Mouse (Mus musculus): ENCODE results near the gene Sh3d21. TPM values are rescaled to one million over a fixed set of nuclear protein-coding genes. Genes with fewer than 3 reads are reported as not detected.

The Sh3d21 gene
- total and polyA plus RNA-seq, 3 experiments = 0.31 to 1.3 TPM; not detected in 1

DNA sequence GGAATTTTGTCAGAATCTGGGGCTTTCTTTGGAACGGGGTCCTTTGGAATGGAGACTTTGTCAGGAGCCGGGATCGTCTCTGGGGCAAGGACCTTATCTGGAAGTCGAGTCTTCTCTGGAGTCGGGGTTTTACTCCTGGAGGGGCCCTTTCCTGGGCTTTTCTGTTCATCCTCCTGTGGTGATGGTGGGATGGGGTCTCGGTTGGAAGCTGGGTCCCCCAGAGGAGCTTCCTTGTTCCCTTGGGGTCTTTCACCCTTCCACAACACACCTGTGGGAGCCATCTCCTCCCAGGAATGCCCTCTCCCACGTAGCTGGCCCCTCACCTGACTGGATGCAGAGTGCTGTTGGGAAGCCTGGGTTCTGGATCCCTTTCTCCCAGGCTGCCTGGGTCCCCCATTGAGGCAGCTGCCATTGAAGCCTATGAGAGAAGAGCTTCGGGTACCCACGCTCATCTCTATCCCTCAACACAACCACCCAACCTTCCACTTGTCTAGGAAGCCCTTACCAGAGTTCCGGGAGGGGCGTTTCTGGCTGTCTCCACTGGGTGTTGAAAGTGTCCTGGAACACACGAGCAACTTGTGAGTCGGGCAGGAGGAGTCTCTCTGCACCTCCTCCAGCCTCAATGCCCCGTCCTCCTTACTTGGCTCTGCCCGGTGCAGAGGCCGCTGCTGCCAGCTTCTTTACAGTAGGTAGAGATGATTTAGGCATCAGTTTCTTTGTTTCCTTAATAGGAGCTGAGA, 11.4 kb downstream of the Sh3d21 start:
- H3K9ac ChIP-seq (ENCODE audit: control insufficient read depth, low read depth, low read length, poor library complexity, severe bottlenecking) = no peak overlapping the region
- H3K27me3 ChIP-seq (ENCODE audit: control insufficient read depth in 1 of 2, insufficient read depth in 2 of 2, low read length in 2 of 2) = no peaks in the 10 kb centered on the region
- peaks cover 0 to 7% of the 10 kb centered on the region in 2 experiments; a peak in 2 of 4 replicates for H3K4me1 ChIP-seq (ENCODE audit: control insufficient read depth in 1 of 2, insufficient read depth in 2 of 2, low read length in 2 of 2)
- no peaks in the 10 kb centered on the region for H3K79me2 ChIP-seq (ENCODE audit: control insufficient read depth, insufficient read depth, low read length, poor library complexity)
- no peaks in the 10 kb centered on the region for H3K9me3 ChIP-seq (replicated peaks; ENCODE audit: insufficient read depth, low read length)
- no peak for DNase-seq (ENCODE audit: low read depth, low spot score)
- TF ChIP-seq MYB (IDR thresholded peaks at IDR 0.05; ENCODE audit: low read depth, low read length) (no peak), GABPA (IDR thresholded peaks at IDR 0.05; ENCODE audit: low read depth, low read length) (no peak), ZNF384 (IDR thresholded peaks at IDR 0.05; ENCODE audit: low read depth, low read length) (no peak), POLR2AphosphoS2 (IDR thresholded peaks at IDR 0.05; ENCODE audit: low read length) (no peak), GATA1 (IDR thresholded peaks at IDR 0.05; ENCODE audit: low read depth, low read length) (no peak), E2F4 (IDR thresholded peaks at IDR 0.05; ENCODE audit: borderline replicate concordance, low read depth, low read length) (no peak), RCOR1 (IDR thresholded peaks at IDR 0.05; ENCODE audit: low read depth, low read length) (no peak), POLR2AphosphoS5 (IDR thresholded peaks at IDR 0.05; ENCODE audit: borderline replicate concordance, low read depth, low read length) (no peak), MAFK (IDR thresholded peaks at IDR 0.05; ENCODE audit: borderline replicate concordance, low read depth, low read length) (no peak), JUND (IDR thresholded peaks at IDR 0.05; ENCODE audit: low read depth, low read length) (no peak), SMC3 (IDR thresholded peaks at IDR 0.05; ENCODE audit: low read depth, low read length) (no peak), MYC (IDR thresholded peaks at IDR 0.05; ENCODE audit: low read depth, low read length) (no peak), MAZ (IDR thresholded peaks at IDR 0.05; ENCODE audit: low read depth, low read length) (no peak), MXI1 (IDR thresholded peaks at IDR 0.05; ENCODE audit: low read depth, low read length) (no peak), TBP (IDR thresholded peaks at IDR 0.05; ENCODE audit: low read depth, low read length) (no peak), ZKSCAN1 (IDR thresholded peaks at IDR 0.05; ENCODE audit: low read depth, low read length) (no peak), CHD2 (IDR thresholded peaks at IDR 0.05; ENCODE audit: low read length) (no peak)
- no peaks in the 10 kb centered on the region for H3K36me3 ChIP-seq (ENCODE audit: control insufficient read depth in 1 of 2, insufficient read depth in 2 of 2, low read length in 2 of 2)
- no peak overlapping the region for H3K4me3 ChIP-seq (ENCODE audit: control insufficient read depth in 1 of 2, insufficient read depth in 1 of 2, low read depth in 2 of 2, low read length in 2 of 2)
- no peak overlapping the region for H3K27ac ChIP-seq (ENCODE audit: control insufficient read depth, low read depth, low read length)

GRCm38 (mm10) chr4:126150949-126151320, 12.4 kb downstream of the Sh3d21 start:
- H3K4me1 ChIP-seq (ENCODE audit: control insufficient read depth in 1 of 2, insufficient read depth in 2 of 2, low read length in 2 of 2) = peaks cover 0 to 7% of the 10 kb centered on the region in 2 experiments; a peak in 2 of 4 replicates
- no peaks in the 10 kb centered on the region for H3K9me3 ChIP-seq (replicated peaks; ENCODE audit: insufficient read depth, low read length)
- no peaks in the 10 kb centered on the region for H3K79me2 ChIP-seq (ENCODE audit: control insufficient read depth, insufficient read depth, low read length, poor library complexity)
- no peak overlapping the region for H3K4me3 ChIP-seq (ENCODE audit: control insufficient read depth in 1 of 2, insufficient read depth in 1 of 2, low read depth in 2 of 2, low read length in 2 of 2)
- H3K9ac ChIP-seq (ENCODE audit: control insufficient read depth, low read depth, low read length, poor library complexity, severe bottlenecking) = no peak overlapping the region
- no peak for TF ChIP-seq TBP (IDR thresholded peaks at IDR 0.05; ENCODE audit: low read depth, low read length)
- no peak for TF ChIP-seq NRF1 (IDR thresholded peaks at IDR 0.05; ENCODE audit: insufficient read depth, low read depth, low read length, poor library complexity, severe bottlenecking)
- no peak for TF ChIP-seq MEF2A (IDR thresholded peaks at IDR 0.05; ENCODE audit: extremely low read depth, insufficient replicate concordance, low read depth, low read length, poor library complexity, severe bottlenecking)
- TF ChIP-seq CTCF (IDR thresholded peaks at IDR 0.05 in 2 of 3, conservative IDR thresholded peaks at IDR 0.05 in 1 of 3; ENCODE audit: control insufficient read depth in 1 of 3, insufficient read depth in 1 of 3, low read depth in 2 of 3, low read length in 3 of 3, poor library complexity in 1 of 3, severe bottlenecking in 1 of 3) = no peak
- no peak for TF ChIP-seq POLR2AphosphoS2 (IDR thresholded peaks at IDR 0.05; ENCODE audit: low read length)
- TF ChIP-seq USF2 (IDR thresholded peaks at IDR 0.05; ENCODE audit: borderline replicate concordance in 1 of 2, insufficient read depth in 1 of 2, low read depth in 1 of 2, low read length in 2 of 2) = no peak
- TF ChIP-seq ZKSCAN1 (IDR thresholded peaks at IDR 0.05; ENCODE audit: low read depth, low read length) = no peak
- TF ChIP-seq TCF12 (IDR thresholded peaks at IDR 0.05; ENCODE audit: low read depth, low read length) = no peak
- TF ChIP-seq SIN3A (IDR thresholded peaks at IDR 0.05; ENCODE audit: low read length) = no peak
- TF ChIP-seq MAX (IDR thresholded peaks at IDR 0.05; ENCODE audit: low read length) = no peak
- no peak for TF ChIP-seq CHD2 (IDR thresholded peaks at IDR 0.05; ENCODE audit: low read length)
- no peak for TF ChIP-seq ETS1 (IDR thresholded peaks at IDR 0.05; ENCODE audit: low read depth, low read length)
- TF ChIP-seq MYC (IDR thresholded peaks at IDR 0.05; ENCODE audit: low read depth, low read length) = no peak
- no peak for TF ChIP-seq UBTF (IDR thresholded peaks at IDR 0.05; ENCODE audit: borderline replicate concordance, insufficient read depth, low read depth, low read length)
- H3K27me3 ChIP-seq (ENCODE audit: control insufficient read depth in 1 of 2, insufficient read depth in 2 of 2, low read length in 2 of 2) = no peaks in the 10 kb centered on the region
- no peaks in the 10 kb centered on the region for H3K36me3 ChIP-seq (ENCODE audit: control insufficient read depth in 1 of 2, insufficient read depth in 2 of 2, low read length in 2 of 2)
- H3K27ac ChIP-seq (ENCODE audit: control insufficient read depth, low read depth, low read length) = no peak overlapping the region
- DNase-seq (ENCODE audit: low read depth, low spot score) = no peak
